Mouse (Mus musculus) spleen, postnatal 4 days (tissue): ENCODE results near the gene Higd1b.

Experiments
- DNase-seq, 2 experiments: peaks; one replicate each; pipeline ENCODE4 v3.0.0; 2022; ENCODE audit warnings: low spot score in 2 of 2

Higd1b gene

GRCm38 (mm10) chr11:102838126-102838525 is 2.5 kb downstream of the Higd1b start:
- DNase-seq, result no peak

DNA sequence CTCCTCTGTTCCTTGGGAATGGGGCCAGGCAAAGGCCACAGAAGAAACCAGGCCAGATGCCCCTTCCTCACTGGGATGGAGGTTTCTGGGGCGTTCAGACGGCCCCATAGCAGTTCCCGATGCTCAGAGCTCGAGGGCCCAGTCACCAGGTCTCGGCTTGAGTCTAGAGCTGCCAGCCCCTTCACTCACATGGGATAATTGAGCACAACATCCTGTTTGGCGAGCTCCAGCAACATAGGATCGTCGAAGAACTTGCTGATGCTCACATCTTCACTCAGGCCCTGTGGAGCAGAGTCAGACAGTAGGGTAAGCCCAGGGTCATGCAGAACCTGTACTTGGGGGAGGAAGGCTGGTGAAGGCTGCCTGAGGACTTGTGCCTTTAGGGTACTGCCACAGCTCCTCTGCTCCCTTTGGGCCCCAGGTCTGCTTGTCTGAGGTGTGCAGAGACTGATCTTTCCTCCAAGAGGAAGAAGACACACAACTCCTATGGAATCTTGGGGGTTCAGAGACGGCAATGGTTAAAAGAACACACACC is 3.0 kb downstream of the Higd1b start:
- no peak for DNase-seq

DNA sequence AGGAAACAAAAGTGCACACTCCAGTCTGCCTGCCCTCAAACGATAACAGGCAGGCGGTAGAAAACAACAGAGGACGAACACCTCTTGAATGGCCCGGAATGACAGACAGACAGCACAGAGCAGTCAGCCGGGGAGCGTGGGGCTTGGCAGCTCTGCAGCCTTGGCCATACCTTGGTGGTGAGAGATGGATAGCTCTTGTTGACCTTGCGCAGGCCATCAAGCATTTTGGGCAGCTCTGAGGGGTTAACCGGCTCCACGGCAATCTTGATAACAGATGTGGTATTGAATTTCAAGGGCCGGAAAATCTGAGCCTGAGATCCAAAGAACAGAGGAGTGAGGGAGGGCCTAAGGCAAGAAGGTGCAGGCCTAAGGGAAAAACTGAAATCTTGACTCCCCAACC is 10.3 kb downstream of the Higd1b start:
- no peak for DNase-seq

DNA sequence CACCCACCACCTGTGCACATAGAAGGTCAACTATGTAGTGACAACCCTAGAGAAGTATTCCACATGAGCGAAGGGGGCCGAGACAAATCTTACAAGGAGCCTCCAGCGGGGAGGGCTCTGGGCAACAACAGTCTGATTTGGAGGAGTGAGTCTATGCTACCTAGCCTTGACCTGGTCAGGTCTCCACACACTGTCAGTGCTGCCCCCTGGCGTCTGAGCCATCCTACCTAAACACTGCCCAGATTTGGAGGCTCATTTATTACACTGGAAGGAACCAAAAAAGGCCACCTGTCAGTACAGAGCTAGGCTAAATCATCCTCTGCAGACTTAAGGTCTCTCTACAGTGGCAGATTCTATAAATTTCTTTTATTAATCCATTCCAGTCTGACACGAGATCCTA is 16.2 kb downstream of the Higd1b start:
- DNase-seq, result peak; percentile 41 to 77

DNA sequence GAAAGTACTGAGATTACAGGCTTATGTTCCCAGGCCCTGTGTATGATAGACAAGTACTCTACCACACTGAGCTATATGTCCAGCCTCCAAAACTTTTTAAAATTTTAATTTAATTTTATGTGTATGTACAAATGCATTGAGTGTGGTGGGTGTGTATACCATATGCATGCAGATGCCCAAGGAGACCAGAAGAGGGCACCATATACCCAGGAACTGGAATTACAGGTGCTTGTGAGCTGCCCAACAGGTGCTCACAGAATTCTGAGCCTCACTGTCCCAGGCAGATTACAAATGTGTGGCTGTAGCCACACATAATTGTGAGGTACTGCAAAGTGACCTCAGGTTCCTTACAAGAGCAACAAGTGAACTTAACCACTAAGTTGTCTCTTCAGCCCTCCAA is 18.1 kb downstream of the Higd1b start:
- no peak for DNase-seq

- no peak for DNase-seq
Measured at GRCm38 (mm10) chr11:102855941-102856340, 20.3 kb downstream of the Higd1b start.

- DNase-seq, result no peak
Measured at GRCm38 (mm10) chr11:102858951-102859350, 23.3 kb downstream of the Higd1b start.

DNA sequence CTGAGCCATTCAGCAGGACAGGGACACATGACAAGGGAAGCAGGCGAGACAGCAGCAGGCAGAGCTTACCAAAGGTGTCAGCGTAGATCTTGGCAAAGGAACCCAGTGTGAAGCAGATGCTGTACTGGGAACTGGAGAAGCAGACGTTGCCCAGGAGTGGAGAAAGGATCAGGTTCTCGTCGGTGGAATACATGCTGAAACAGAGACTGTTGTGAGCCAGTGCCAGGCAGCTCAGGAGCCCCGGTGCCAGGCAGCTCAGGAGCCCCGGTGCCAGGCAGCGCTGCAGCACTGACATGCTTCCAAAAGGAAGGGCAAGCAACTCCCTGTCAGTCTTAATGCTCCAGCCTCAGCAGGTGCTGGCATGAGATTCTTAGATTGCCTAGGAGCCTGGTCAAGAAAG is 24.3 kb downstream of the Higd1b start:
- DNase-seq, result no peak

GRCm38 (mm10) chr11:102864272-102864671 is 28.6 kb downstream of the Higd1b start:
- no peak for DNase-seq

- no peak for DNase-seq
Measured at GRCm38 (mm10) chr11:102874801-102875334, 39.2 kb downstream of the Higd1b start.

GRCm38 (mm10) chr11:102879558-102879957 is 43.9 kb downstream of the Higd1b start:
- DNase-seq, result no peak

DNA sequence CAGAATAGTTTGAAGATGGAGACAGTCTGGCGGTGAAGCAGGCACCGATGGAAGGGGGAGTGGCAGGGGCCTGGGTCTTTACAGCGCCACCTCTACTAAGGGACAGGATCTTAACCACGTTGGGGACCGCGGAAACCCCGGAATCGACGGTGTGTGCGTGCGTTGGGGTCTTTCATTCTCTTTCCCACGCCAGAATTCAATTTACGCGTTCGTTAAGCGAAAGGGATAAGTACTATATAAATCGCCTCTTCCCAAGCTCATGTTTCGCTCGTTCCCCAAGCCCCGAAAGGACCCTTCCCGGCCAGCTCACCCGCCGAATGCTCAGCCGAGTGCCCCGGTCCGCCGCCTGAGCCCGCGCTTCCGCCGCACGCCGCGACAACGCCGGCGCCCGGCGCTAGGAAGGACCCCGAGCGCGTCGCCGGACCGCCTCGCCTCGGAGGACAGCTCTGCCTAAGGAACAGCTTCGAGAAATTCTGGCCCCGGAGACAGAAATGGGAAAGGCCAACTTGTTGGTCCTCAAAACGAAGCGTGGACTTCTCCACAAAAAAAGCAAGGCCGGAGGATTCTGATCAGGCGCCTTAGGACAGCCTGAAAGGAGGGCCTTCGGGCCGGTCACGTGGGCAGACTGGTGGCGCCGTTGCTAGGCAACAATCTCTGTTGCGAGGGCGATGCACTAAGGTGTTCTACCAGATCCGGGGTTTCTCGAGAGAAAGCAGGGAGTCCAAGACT is 45.1 kb downstream of the Higd1b start, which contains the start of the genes Eftud2 and Ccdc103:
Eftud2 (minus strand) TSS at position 401 of the 729 bp plus-strand sequence.
Ccdc103 (plus strand) TSS at position 620 of the 729 bp plus-strand sequence.
- DNase-seq, result peak; percentile 93 to 96

GRCm38 (mm10) chr11:102881314-102882198 is 45.9 kb downstream of the Higd1b start:
- DNase-seq, result no peak

DNA sequence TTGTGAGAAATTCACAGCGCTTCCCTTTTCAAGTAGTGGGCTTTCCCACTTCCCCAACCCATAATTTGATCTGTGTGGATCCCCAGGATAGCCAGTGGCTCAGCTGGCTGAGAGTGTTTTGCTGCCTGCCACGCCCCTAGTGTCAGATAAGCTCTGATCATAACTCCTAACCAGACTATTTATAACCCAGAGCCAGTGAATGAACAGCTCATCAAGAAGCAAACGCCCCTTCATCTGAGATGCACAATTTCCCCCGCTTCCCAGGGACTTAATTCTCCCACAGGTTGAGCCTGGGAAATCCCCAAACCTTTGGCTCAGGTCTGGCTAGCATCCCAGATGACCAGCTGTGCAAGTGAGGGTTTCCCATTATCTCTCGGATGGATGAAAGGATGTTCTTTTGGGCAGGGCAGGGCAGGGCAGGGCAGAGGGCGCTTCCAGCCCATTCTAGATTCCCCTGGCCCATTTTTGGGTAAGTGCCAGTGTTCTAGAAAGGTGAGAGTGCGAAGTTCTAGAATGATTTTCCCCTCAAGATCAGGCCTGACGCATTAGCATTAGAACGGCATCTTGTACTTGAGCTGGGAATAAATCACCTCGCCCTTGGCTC is 49.1 kb downstream of the Higd1b start, which contains the start of gene Fam187a:
Fam187a (plus strand) TSS at position 554 of the 604 bp plus-strand sequence.
- DNase-seq, result no peak

DNA sequence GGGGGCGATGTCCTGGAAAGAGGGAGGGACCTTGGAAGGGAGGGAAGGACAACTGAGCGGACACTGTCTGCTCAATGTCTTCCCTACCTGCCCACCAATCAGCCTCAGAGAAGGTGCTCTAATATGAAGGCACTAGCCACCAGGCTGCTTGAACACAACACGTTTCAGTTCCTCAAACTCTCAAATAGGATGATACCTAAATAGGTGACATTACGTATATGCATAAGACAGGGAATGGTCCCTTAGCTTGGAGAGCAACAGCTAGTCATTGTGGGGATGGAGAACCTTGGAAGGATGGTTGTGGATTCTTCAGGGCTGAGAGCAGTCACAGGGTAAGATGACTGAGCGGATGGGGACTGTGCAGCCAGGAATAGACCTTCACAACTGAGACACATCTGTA is 51.8 kb downstream of the Higd1b start:
- no peak for DNase-seq
